Mouse (Mus musculus) testis, adult 2 months (tissue): ENCODE measurements around the gene Gfral.

ENCODE experiments used
- CTCF ChIP-seq: fragments of 200-500 bp; IDR thresholded peaks from 2 replicates; pipeline ENCODE4 v1.5.1; 2012; ENCODE audit warnings: low read depth, mild to moderate bottlenecking, inconsistent platforms, low read length, moderate library complexity; ENCODE audit not compliant: control insufficient read depth, insufficient read depth, insufficient replicate concordance
- POLR2A ChIP-seq: fragments of 200-500 bp; IDR thresholded peaks from 2 replicates; pipeline ENCODE4 v1.6.1; 2012; ENCODE audit warnings: low read depth, mild to moderate bottlenecking, inconsistent platforms, low read length, moderate library complexity; ENCODE audit not compliant: control insufficient read depth

DNA sequence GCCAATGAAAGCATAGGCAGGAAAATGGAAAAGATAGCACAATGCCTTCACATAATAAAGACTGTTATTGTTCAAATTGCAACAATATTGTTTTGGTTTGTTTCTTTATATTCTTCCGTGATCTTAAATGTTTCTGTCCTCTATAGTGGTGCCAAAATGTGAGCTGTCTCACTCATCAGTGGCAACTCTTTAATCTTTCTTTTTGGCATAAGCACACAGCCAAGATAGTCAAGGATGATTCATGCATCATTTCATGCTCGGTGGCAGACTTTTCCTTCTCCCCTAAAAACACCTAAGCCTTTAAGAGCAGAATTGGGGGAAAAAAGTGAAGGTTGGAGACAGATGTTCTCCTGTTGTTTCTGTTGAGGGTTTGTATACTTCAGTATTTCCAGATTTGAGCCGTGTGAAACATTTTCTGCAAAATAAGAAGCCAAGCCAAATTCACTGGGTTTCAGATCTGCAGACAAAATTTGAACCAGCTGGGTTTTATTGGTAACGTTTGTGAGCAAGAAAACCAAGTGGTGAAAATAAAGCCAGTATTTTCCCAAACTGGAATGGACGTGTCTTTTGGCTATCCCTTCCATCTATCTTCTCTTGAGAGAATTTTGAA lies 40.7 kb downstream of the Gfral start:
- TF ChIP-seq POLR2A (no peak), CTCF (no peak)
